Mouse (Mus musculus): ENCODE measurements around the gene Gm11096. TPM values are rescaled to one million over a fixed set of nuclear protein-coding genes. Genes with fewer than 3 reads are reported as not detected.

Gm11096 gene
- polyA plus RNA-seq, 1 experiment: not detected

DNA sequence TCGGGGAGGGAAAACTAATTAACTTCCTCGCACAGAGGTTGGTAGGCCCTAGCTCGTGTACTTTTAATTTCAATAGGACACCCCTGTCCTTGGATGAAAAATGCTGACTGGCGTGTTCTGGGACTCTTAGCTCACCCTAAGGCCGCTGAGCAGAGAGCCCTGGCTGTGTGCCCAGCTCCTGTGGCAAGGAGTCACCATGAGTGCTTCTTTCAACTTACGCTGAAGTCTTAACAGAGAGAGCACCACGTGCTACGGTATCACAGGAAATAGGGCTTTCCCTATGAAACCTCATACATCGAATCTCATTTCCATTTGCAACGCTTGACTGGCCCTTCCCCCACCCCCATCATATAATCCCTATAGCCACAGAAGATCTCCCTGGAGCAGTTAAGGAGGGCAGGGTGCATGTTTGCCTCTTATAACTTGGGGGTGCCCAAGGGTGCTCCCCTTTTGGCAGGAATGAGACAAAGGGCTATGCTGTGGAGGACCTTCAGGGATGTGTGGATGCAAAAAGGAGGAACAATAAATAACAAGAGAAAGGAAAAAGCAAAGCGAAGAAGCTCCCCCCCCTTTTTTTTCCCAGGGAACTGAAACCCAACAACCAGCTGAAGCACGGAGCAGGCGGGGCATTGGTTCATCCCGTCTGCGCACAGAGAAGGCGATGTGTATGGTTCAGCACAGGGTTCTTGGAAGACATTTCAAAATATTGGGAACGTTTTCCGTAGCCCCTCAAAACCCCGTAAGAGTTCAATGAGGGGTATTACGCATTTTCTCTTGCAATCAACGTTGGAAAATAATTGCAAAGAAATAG is 39.0 kb downstream of the Gm11096 start:
- no peak for DNase-seq (ENCODE audit: extremely low spot score in 1 of 2, low spot score in 1 of 2)

DNA sequence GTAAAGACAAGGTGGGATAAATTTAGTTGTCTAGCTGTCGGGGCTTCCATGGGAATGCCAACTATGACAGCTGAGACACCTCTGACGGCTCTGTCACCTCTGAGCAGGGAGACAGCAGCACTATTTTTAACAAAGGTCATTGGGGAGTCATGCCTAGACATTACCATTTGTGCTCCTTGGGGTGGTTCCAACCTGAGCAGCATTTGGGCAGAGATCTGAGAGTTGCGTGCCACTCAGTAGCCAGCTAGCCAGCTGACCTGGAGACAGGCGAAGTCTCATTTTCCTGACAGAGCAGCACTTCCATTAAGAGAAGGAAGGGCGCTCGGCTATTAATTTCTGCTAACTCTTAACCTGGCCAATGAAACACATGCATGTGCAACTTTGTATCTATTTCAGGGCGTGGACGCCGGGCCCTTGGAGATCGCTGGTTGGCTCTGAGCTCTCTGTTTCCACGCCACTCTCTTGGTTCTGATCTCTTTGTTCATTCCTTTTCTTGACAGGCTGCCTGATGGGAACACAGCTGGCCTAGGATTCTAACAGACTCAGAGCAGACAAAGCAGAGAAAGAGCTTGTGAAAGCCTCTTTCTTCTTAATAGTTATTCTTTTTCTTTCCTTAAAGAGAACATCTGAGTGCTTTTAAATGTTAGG is 40.4 kb downstream of the Gm11096 start:
- DNase-seq (ENCODE audit: extremely low spot score in 1 of 2, low spot score in 1 of 2): no peak

DNA sequence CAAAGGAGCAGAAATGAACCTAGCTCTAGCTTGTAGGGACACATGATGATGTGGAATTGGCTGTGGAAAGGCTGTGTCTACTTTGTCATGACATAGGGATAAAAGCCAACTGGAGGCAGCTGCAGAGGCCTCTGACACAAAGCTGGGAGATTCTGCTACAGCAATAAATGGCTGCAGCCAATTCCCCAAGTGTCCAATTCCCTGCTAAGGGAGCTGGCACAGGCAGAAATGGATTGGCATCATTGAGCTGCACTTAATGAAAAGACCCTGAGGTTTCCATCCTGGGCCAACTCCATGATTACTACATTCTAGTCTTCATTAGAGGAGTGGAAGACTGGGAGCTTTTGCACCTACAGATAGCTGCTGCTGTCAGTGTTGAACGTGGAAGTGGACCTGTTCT is 44.8 kb downstream of the Gm11096 start:
- no peak for DNase-seq (ENCODE audit: extremely low spot score in 1 of 2, low spot score in 1 of 2)

Measured in frontal cortex, adult 2 months (tissue).